Mouse (Mus musculus): ENCODE measurements around the gene Pih1d1. TPM values are rescaled to one million over a fixed set of nuclear protein-coding genes. Genes with fewer than 3 reads are reported as not detected.
A peak's percentile ranks its signal among the peaks of the same experiment; 100 is the strongest.
"Not testable (repeated sequence)": the region's sequence is repeated elsewhere in the genome, so short reads cannot be mapped to it uniquely, and the experiment has no call there.

The Pih1d1 gene
- 131 and 132 TPM in 2 replicates for total RNA-seq (2015)
- total RNA-seq (2017): 43.9 and 51.4 TPM in 2 replicates

GRCm38 (mm10) chr7:45154096-45154992, at the start of gene Pih1d1, which contains the start of gene Aldh16a1:
TSS of gene Pih1d1 (plus strand) at chr7:45154303.
TSS of gene Aldh16a1 (minus strand) at chr7:45154584.
- ATAC-seq (ENCODE audit: poor library complexity, severe bottlenecking): peak; percentile 96

- ATAC-seq (ENCODE audit: poor library complexity, severe bottlenecking): no peak
Measured at GRCm38 (mm10) chr7:45104941-45105340, 49.2 kb upstream of the Pih1d1 start.

GRCm38 (mm10) chr7:45105491-45105890, 48.6 kb upstream of the Pih1d1 start:
- ATAC-seq (ENCODE audit: poor library complexity, severe bottlenecking): no peak

- ATAC-seq (ENCODE audit: poor library complexity, severe bottlenecking): no peak
Measured at GRCm38 (mm10) chr7:45106441-45106840, 47.7 kb upstream of the Pih1d1 start.

- peak; percentile 39; the same call in 1 of the 2 replicates for ATAC-seq (ENCODE audit: poor library complexity, severe bottlenecking)
Measured at GRCm38 (mm10) chr7:45107052-45107645, 47.0 kb upstream of the Pih1d1 start.

GRCm38 (mm10) chr7:45110089-45110488, 44.0 kb upstream of the Pih1d1 start:
- not testable (repeated sequence) for ATAC-seq (ENCODE audit: poor library complexity, severe bottlenecking)

- ATAC-seq (ENCODE audit: poor library complexity, severe bottlenecking): no peak
Measured at GRCm38 (mm10) chr7:45111940-45112339, 42.2 kb upstream of the Pih1d1 start.

- ATAC-seq (ENCODE audit: poor library complexity, severe bottlenecking): no peak
Measured at GRCm38 (mm10) chr7:45112529-45112928, 41.6 kb upstream of the Pih1d1 start.

- no peak for ATAC-seq (ENCODE audit: poor library complexity, severe bottlenecking)
Measured at GRCm38 (mm10) chr7:45113476-45113875, 40.6 kb upstream of the Pih1d1 start.

- no peak for ATAC-seq (ENCODE audit: poor library complexity, severe bottlenecking)
Measured at GRCm38 (mm10) chr7:45117566-45117965, 36.5 kb upstream of the Pih1d1 start.

GRCm38 (mm10) chr7:45118336-45118735, 35.8 kb upstream of the Pih1d1 start:
- ATAC-seq (ENCODE audit: poor library complexity, severe bottlenecking): no peak

GRCm38 (mm10) chr7:45119780-45120709, 34.1 kb upstream of the Pih1d1 start:
- no peak for ATAC-seq (ENCODE audit: poor library complexity, severe bottlenecking)

- ATAC-seq (ENCODE audit: poor library complexity, severe bottlenecking): peak; percentile 41
Measured at GRCm38 (mm10) chr7:45121404-45121803, 32.7 kb upstream of the Pih1d1 start.

GRCm38 (mm10) chr7:45121966-45122365, 32.1 kb upstream of the Pih1d1 start:
- ATAC-seq (ENCODE audit: poor library complexity, severe bottlenecking): no peak

GRCm38 (mm10) chr7:45122561-45123185, 31.4 kb upstream of the Pih1d1 start:
- ATAC-seq (ENCODE audit: poor library complexity, severe bottlenecking): no peak

GRCm38 (mm10) chr7:45123186-45123570, 30.9 kb upstream of the Pih1d1 start:
- no peak for ATAC-seq (ENCODE audit: poor library complexity, severe bottlenecking)

- peak; percentile 69 for ATAC-seq (ENCODE audit: poor library complexity, severe bottlenecking)
Measured at GRCm38 (mm10) chr7:45124224-45125143, 29.6 kb upstream of the Pih1d1 start, which contains the start of gene Rps11. TSS of gene Rps11 (minus strand) at chr7:45124439.

GRCm38 (mm10) chr7:45125144-45125600, 28.9 kb upstream of the Pih1d1 start:
- ATAC-seq (ENCODE audit: poor library complexity, severe bottlenecking): no peak

GRCm38 (mm10) chr7:45125649-45126048, 28.5 kb upstream of the Pih1d1 start:
- not testable (repeated sequence) for ATAC-seq (ENCODE audit: poor library complexity, severe bottlenecking)
